Mouse (Mus musculus): Measurements from ENCODE around the gene Myh11.

Gene Myh11

DNA sequence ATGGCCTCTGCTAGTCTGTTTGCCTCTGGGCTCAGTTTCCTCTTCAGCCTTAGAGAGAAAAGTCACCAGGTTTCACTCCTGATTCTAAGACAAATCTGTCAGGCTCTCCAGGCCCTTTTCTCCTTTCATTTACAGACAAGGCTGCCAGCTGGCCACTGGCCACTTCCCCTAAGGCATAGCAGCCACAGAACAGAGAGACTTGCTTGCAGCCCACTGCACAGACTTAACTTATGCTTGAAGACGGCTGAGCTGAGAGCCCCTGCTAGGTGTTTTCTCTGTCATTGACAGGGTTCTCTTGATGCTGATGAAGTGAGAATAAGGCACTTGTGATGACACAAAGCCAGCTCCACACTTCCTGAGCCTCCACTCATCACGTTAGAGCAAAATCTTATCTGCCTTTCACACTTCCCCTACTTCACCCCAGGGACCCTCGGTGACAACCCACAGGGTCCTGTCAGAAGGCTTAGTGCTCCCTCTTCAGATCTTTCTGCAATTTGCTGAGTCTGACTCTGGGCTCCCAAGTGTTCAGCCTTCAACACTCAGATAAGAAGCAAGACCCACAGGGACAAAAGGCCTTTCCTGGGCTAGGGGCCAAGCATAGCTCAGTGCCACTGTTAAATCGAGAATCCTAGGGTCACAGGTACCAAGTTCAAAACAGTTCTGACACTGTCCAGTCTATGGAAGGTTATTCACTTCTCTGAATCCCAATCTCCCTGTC lies 25.8 kb downstream of the Myh11 start:
- DNase-seq (ENCODE audit: low spot score), result no peak

DNA sequence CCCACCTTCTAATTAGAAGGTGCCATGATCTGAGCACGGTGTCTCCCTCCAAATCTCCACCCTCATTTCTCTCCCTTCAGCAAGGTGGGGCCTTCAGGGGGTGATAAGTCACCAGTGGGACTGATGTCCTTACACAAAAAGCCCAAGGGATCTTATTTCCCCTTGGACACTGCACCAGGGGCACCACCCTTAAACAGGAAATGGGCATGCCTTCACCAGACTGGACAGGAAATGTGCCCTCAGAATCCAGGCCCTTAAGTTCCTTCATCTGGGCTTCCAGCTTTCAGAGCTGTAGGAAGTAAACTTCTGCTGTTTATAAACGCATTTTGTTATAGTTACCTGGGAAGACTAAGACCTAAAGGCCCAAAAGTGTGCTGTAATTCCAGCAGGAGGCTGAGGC lies 26.7 kb downstream of the Myh11 start:
- DNase-seq (ENCODE audit: low spot score), result no peak

- no peak for DNase-seq (ENCODE audit: low spot score)
Measured at GRCm38 (mm10) chr16:14263241-14263640, 27.9 kb downstream of the Myh11 start.

DNA sequence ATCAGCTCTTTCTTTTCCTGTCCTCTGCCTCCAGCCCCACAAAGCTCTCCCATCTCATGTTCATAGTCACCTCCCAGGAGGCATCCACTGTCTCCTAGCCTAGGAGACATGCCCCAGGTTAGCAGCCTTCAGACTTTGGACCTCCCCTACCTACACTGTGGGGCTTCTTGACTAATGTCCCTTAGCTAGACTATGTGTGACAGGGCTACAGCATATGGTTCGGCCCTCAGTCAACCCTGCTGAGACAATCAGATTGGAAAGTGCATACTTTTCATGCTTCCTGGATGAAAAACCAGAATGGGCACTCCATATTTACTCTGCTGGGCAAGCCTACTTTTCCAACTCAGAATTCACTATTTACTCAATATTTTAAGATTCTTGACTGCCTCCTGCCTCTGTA lies 28.8 kb downstream of the Myh11 start:
- no peak for DNase-seq (ENCODE audit: low spot score)

DNA sequence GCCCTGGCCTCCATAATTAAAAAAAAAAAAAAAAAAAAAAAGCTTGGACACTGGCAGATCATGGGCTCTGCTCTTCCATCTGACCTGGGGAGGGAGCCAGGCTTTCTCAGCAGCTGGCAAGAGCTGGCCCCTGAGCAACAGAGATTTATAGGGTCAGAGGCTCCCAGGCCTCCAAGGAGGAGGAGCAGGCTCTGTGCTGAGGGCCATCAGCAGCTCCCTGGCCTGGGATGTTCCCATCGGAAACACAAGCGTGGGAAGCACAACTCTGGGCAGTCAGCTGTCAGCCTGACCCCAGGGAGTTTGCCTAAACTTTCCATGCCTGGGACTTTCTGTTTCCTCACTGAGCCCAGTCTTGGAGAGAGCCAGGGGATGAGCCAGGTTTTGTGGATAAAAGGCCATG lies 32.3 kb downstream of the Myh11 start:
- peak; percentile 56 for DNase-seq (ENCODE audit: low spot score)

DNA sequence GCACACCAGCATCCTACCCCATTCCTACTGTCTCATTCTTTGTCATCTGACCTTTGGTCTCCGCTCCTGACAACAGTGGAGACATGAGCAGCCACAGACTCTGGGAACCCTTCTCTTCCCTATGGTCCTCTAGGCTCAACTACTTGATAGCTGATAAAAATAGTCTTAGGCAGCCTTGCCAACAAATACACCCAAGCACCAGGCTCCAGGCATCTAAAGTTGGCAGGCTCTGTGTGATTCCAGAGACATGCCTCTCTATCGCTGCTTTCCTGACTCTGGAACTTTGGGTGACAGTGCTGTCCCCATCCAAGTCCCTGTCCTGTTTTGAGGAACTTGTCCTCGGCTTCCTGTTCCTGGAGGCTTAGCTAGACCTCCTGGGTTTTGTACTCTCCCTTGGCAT lies 37.6 kb downstream of the Myh11 start:
- DNase-seq (ENCODE audit: low spot score), result no peak

DNA sequence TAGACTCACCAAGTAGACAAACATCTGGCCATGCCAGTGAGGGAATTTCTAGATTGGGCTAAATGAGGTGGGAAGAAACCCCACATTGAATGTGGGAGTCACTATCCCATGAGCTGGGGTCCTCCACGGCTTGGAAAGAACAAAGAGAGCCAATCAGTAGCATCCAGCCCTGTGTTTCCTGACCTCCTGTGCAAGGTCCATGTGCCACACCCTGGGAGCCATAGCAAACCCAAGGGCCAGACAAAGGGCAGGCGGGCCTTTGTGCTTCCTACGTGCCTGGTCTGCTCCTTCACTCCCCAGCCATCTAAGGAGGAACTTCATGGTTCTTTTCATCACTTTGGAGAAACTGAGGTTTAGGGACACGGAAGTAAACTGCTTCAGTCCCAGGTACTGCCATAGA lies 38.3 kb downstream of the Myh11 start:
- no peak for DNase-seq (ENCODE audit: low spot score)

DNA sequence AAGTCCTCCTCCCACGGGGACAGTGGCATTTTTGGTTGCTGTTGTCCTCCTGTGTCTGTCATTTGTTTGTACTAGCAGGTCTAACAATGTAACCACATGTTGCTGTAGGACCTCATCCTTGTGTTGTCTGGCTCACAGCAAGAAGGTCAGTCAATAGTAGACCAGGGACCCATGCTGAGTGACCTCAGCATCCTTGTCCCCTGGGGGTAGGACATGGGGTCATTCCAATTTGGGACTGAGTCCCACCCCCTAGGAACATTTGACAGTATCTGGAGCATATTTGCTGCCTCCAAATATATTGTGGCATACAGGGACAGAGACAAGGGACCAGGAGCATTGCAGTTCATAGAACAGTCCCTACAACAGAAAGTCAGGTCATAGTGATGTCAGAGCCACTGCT lies 41.3 kb downstream of the Myh11 start:
- no peak for DNase-seq (ENCODE audit: low spot score)

GRCm38 (mm10) chr16:14242553-14242952 lies 48.6 kb downstream of the Myh11 start:
- no peak for DNase-seq (ENCODE audit: low spot score)

DNA sequence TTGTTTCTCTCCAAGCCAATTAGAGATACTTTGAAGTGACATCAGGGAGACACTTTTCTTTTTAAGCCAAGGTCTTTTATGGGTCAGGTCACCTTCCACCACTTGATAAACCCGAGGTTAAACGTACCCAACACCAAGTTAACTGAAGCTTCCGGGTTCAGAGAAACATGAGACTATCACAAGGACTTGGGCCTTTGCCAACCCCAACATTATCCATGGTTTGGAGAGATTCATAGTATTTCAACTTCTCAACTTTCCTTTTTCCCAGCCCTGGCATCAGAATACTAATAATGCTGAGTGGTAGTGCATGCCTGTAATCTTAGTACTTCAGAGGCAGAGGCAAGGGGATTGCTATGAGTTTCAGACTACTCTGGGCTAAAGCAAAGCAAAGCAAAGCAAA lies 49.1 kb downstream of the Myh11 start:
- no peak for DNase-seq (ENCODE audit: low spot score)

GRCm38 (mm10) chr16:14237100-14237723 lies 54.0 kb downstream of the Myh11 start:
- DNase-seq (ENCODE audit: low spot score), result peak; percentile 43

GRCm38 (mm10) chr16:14215156-14215555 lies 76.0 kb downstream of the Myh11 start:
- DNase-seq (ENCODE audit: low spot score), result no peak

DNA sequence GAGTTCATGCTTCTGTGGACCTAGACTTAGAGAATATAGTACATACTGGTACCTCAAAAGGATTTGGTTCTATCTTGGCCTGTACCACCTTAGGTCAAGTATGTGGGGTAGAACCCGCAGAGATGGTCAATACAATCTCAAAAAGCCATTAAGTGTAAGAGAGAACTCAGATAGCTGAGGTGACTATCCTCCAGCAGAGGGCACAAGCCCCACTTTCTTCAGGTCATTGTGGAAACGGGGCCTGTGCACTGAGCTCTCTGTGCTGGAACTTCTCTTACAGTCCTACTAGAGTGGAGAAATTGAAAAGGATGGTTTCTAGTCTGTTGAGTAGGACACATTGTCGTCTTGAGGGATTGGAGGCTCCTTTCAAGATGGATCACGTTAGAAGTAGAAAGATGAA lies 92.4 kb downstream of the Myh11 start:
- DNase-seq (ENCODE audit: low spot score), result no peak

DNA sequence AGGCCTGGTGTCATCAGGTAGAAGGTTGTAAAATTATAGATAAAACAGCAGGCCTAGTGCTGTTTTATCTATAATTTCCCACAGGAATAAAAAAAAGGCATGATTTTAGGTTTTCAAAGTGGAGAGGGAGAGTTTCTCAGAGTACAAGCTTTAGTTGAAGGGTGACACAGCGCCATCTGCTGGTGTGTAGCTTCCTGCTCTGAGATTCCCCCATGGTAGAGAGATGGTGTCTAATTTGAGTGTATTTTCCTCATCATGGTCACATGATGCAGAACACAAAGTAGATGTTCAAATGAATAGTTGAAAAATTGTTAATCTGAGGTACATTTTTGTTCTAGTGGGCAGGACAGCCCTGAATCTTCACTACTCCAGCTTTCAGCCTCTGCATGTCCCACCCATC lies 95.7 kb downstream of the Myh11 start:
- DNase-seq (ENCODE audit: low spot score), result no peak

DNA sequence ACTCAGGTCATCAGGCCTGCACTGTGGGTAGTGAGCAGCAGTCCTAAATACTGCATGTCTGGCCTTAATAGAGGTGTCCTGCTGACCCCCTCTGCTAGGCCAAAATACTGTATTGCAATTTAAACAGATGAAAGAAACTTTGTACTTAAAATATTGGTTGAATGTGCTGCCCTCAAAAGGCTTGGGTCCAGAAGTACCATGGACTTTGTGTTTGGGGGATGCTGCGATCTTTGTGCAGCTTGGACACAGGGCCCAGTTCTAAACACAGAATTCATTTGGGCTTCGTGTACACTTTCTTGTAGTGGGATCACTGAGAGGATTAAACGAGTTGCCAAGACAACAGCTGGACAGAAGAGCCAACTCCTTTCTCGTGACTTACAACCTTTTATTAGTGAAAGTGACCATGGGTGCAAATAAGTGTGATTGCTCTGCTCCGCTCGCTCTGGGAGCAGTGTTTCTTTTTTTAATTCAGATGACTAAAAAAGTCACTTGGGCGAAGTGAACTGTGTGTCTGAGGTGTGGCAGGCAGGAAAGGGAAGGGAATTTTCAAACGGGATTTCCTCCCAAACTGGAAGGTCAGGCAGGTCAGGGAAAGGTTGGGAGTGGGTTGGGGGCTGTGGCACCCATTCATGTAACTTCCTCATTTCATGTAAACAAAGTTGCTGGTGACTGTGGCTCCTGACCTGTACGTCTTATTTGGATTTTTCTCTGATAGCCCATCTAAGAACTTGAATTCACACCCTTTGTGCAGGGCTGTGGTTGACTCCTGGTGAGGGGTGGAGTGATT lies 96.8 kb downstream of the Myh11 start:
- no peak for DNase-seq (ENCODE audit: low spot score)

- peak; percentile 17 for DNase-seq (ENCODE audit: low spot score)
Measured at GRCm38 (mm10) chr16:14185516-14185915, 105.7 kb downstream of the Myh11 start.

DNA sequence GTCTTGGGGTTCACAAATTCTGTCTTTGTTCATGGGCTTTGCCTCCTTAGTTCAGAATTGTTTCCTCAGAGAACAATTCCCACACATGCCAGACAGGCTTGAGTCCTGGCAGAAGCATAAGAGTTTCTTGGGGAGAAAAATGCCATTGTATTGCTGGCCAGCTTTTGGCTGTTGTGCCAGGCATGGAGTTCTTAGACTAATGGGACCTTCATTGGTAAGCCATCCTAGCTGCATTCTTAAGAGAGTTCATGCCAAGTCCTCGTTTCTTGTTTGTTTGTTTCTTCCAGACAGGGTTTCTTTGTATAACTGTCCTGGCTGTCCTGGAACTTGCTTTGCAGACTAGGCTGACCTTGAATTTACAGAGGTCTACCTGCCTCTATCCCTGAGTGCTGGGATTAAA lies 107.3 kb downstream of the Myh11 start:
- no peak for DNase-seq (ENCODE audit: low spot score)

DNA sequence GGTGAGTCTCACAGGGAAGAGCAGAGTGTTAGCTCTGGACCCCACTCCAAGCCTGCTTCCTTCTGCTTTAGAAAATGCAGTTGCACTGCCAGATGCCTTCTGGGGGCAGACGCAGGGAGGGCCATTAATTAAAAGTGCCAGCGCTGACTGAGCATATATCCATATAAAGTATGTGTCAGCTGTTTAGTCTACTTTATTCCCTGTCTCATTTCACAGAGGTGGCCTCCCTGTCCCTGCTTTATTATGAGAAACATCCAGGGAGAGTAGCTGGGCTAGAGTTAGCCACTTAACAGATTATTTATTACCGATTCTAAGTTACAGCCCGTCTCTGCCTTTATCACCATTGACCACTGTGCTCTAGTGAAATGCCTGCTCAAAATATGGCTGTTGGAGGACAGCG lies 108.8 kb downstream of the Myh11 start:
- DNase-seq (ENCODE audit: low spot score), result no peak

- DNase-seq (ENCODE audit: low spot score), result no peak
Measured at GRCm38 (mm10) chr16:14180163-14180733, 110.9 kb downstream of the Myh11 start.

DNA sequence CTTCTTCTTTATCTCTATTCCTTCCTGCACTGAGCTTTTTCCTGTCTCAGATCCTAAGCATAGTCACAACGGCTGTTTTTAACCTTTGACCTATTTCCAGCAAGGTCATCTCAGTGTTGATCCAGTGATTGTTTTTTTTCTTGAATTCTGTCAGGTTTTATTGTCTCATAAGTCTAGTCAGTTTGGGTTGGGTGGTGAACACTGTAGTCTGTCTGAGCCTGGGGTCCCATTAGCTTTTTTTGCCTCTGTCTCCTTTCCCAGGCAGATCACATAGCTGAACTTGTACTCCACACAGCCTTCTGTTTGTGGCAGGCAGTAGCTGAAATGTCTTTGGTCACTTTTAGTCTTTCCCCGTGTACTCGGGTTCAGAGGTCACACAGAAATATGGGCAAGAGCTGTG lies 113.1 kb downstream of the Myh11 start:
- DNase-seq (ENCODE audit: low spot score), result no peak

DNA sequence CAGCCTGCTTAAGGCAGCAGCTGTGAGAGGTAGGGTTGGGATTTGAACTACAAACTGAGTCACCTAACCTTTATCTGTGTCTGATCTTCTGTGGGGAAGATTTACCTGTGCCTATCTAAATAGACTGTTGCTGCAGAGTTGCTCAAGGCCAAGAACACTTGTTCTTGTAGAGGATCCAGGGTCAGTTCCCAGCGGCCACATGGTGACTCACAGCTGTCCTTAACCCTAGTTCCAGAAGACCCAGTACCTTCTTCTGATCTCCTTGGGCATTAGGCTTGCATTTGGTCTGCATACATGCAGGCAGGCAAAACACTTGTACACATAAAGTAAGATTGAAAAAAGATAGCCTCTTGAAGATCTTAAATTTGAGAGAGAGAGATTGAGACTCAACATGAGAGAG lies 121.5 kb downstream of the Myh11 start:
- DNase-seq (ENCODE audit: low spot score), result no peak

DNA sequence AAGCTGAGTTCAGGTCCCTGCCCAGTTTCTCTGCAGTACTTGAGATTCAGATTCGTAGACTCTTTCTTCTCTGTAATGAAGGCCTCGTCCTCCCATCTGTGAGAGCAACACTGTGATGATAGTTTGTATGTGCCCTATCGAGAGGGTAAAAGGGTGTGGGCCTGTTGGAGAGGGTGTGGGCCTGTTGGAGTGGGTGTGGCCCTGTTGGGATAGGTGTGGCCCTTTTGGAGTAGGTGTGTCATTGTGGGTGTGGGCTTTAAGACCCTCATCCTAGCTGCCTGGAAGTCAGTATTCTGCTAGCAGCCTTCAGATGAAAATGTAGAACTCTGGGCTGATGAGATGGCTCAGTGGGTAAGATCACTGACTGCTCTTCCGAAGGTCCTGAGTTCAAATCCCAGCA lies 124.7 kb downstream of the Myh11 start:
- DNase-seq (ENCODE audit: low spot score), result no peak

GRCm38 (mm10) chr16:14163731-14164130 lies 127.4 kb downstream of the Myh11 start:
- no peak for DNase-seq (ENCODE audit: low spot score)
